Mouse (Mus musculus) hindbrain, embryonic 16.5 days (tissue): ENCODE results near the gene Unc5b. TPM values are rescaled to one million over a fixed set of nuclear protein-coding genes. Genes with fewer than 3 reads are reported as not detected.

Source experiments
- polyA plus RNA-seq: library from polyadenylated mRNA; unstranded; fragments of >200 nt; fragmentation: Nextera tagmentation; extraction: Ambion mirVana; gene quantifications from 2 replicates; pipeline ENCODE4 v1.2.1, GENCODE M21; 2015

Unc5b gene
- polyA plus RNA-seq, 1 experiment from 2014 or later: 2.6 TPM

Other genes with a start within 250 kb of the Unc5b start
- gene Cdh23, start 135.1 kb downstream of the Unc5b start, polyA plus RNA-seq: 6.1 and 6.2 TPM in 2 replicates
- 10.5 and 11.1 TPM in 2 replicates for gene Slc29a3, start 78.8 kb downstream of the Unc5b start, polyA plus RNA-seq